Mouse (Mus musculus) C2C12 (cell line): ENCODE data around the gene Ifnar1. TPM values are rescaled to one million over a fixed set of nuclear protein-coding genes. Genes with fewer than 3 reads are reported as not detected.
"Not testable (repeated sequence)": the region's sequence is repeated elsewhere in the genome, so short reads cannot be mapped to it uniquely, and the experiment has no call there.

Source experiments
- H3K27me3 ChIP-seq: one replicate; pipeline ENCODE4 v1.6.1; 2011; ENCODE audit not compliant: control insufficient read depth, insufficient read depth, insufficient read length
- H3K36me3 ChIP-seq: one replicate; pipeline ENCODE4 v1.6.1; 2011; ENCODE audit not compliant: control insufficient read depth, insufficient read depth
- H3K4me3 ChIP-seq: one replicate; pipeline ENCODE4 v1.5.1; 2011; ENCODE audit warnings: mild to moderate bottlenecking, control low read depth; ENCODE audit not compliant: poor library complexity, insufficient read depth, severe bottlenecking
- H3K79me2 ChIP-seq: one replicate; pipeline ENCODE4 v1.6.1; 2011; ENCODE audit not compliant: control insufficient read depth, insufficient read depth
- H3K79me3 ChIP-seq: one replicate; pipeline ENCODE4 v1.6.1; 2011; ENCODE audit warnings: low read depth, control low read depth
- H3ac ChIP-seq: one replicate; pipeline ENCODE3; 2011; ENCODE audit warnings: low read depth; ENCODE audit not compliant: control insufficient read depth, insufficient read length
- CEBPB ChIP-seq: IDR thresholded peaks from one replicate; pipeline ENCODE4 v1.6.1; 2011; ENCODE audit warnings: low read depth, mild to moderate bottlenecking, control low read depth, moderate library complexity
- CTCF ChIP-seq: IDR thresholded peaks from one replicate; pipeline ENCODE4 v1.5.1; 2011; ENCODE audit not compliant: control insufficient read depth, insufficient read depth, insufficient read length
- FOSL1 ChIP-seq: IDR thresholded peaks from one replicate; pipeline ENCODE4 v1.8.0; 2011; ENCODE audit warnings: mild to moderate bottlenecking, low read length; ENCODE audit not compliant: poor library complexity, insufficient read depth, severe bottlenecking
- MAX ChIP-seq: IDR thresholded peaks from one replicate; pipeline ENCODE4 v1.6.1; 2011; ENCODE audit warnings: mild to moderate bottlenecking, control low read depth
- MYOD1 ChIP-seq: IDR thresholded peaks from one replicate; pipeline ENCODE4 v1.6.1; 2011; ENCODE audit warnings: low read depth; ENCODE audit not compliant: control insufficient read depth, insufficient read length
- MYOG ChIP-seq: IDR thresholded peaks from one replicate; pipeline ENCODE4 v1.6.1; 2011; ENCODE audit not compliant: control insufficient read depth, insufficient read length; ENCODE audit errors: extremely low read depth
- USF1 ChIP-seq: IDR thresholded peaks from one replicate; pipeline ENCODE4 v1.6.1; 2011; ENCODE audit warnings: low read depth, mild to moderate bottlenecking, control low read depth, moderate library complexity
- long read RNA-seq, 2 experiments: library from polyadenylated mRNA; unstranded; transcript quantifications; one replicate each; pipeline ENCODE4 v2.0.0; 2019 to 2020
- polyA plus RNA-seq: library from polyadenylated mRNA; unstranded; fragments of >200 nt; fragmentation: generic; extraction: Trizol; gene quantifications from one replicate; pipeline ENCODE4 v1.2.1, GENCODE M21; 2012; ENCODE audit warnings: missing spikeins

Ifnar1 gene
- polyA plus RNA-seq = 18.1 TPM
- long read RNA-seq, experiment 1, transcript Ifnar1-201 (11 exons, 3,909 nt) = major isoform, 12 of 21 reads
- long read RNA-seq, experiment 1, partial matches to known transcripts = 1 of 21 reads
- long read RNA-seq, experiment 1, other reads (novel, unspliced or antisense) = 6 of 21 reads
- long read RNA-seq, experiment 2, transcript Ifnar1-201 (11 exons, 3,909 nt) = major isoform, 174 of 207 reads
- long read RNA-seq, experiment 2, transcript Ifnar1-202 (12 exons, 2,771 nt) = minor isoform, 8 of 207 reads
- long read RNA-seq, experiment 2, partial matches to known transcripts = 3 of 207 reads
- long read RNA-seq, experiment 2, other reads (novel, unspliced or antisense) = 21 of 207 reads

GRCm38 (mm10) chr16:91484808-91485700 is at the start of gene Ifnar1:
Gene Ifnar1 (plus strand): TSS chr16:91485238.
- Histone ChIP-seq H3K27me3 (no peaks in the 10 kb centered on the region), H3K4me3 (peak within 1 kb of the TSS; percentile 59), H3K79me3 (peaks cover 19% of the 10 kb centered on the region), H3ac (peak within 1 kb of the TSS; percentile 93), H3K79me2 (peaks cover 33% of the 10 kb centered on the region), H3K36me3 (peaks cover 12% of the 10 kb centered on the region)
- TF ChIP-seq MAX (peak; percentile 76), CEBPB (no peak)

- Histone ChIP-seq H3K79me3 (no peaks in the 10 kb centered on the region), H3K79me2 (no peaks in the 10 kb centered on the region), H3ac (no peak overlapping the region), H3K4me3 (no peak overlapping the region), H3K36me3 (no peaks in the 10 kb centered on the region), H3K27me3 (peaks cover 22% of the 10 kb centered on the region)
- TF ChIP-seq CTCF (no peak), MYOD1 (no peak), FOSL1 (no peak), MAX (no peak)
Observed at GRCm38 (mm10) chr16:91438081-91438480, 47.0 kb upstream of the Ifnar1 start.

GRCm38 (mm10) chr16:91438599-91438998 is 46.4 kb upstream of the Ifnar1 start:
- H3K79me3 ChIP-seq, H3K79me2 ChIP-seq, H3K36me3 ChIP-seq: not testable (repeated sequence)

GRCm38 (mm10) chr16:91441366-91441765 is 43.7 kb upstream of the Ifnar1 start:
- Histone ChIP-seq H3K79me3 (no peaks in the 10 kb centered on the region), H3K36me3 (no peaks in the 10 kb centered on the region), H3ac (no peak overlapping the region), H3K27me3 (peaks cover 19% of the 10 kb centered on the region), H3K79me2 (no peaks in the 10 kb centered on the region), H3K4me3 (no peak overlapping the region)
- TF ChIP-seq CTCF (no peak), USF1 (peak; percentile 42)

More at GRCm38 (mm10) chr16:91438599-91438998, 46.4 kb upstream of the Ifnar1 start:
- H3ac ChIP-seq, H3K4me3 ChIP-seq: not testable (repeated sequence)
- peaks cover 19% of the 10 kb centered on the region for H3K27me3 ChIP-seq

- TF ChIP-seq MYOG = no peak
- TF ChIP-seq CEBPB = no peak
- TF ChIP-seq MYOD1 = no peak
- TF ChIP-seq CTCF = no peak
- TF ChIP-seq MAX = no peak
- TF ChIP-seq FOSL1 = no peak
- no peak for TF ChIP-seq USF1
- H3K36me3 ChIP-seq = no peaks in the 10 kb centered on the region
- H3K27me3 ChIP-seq = peaks cover 19% of the 10 kb centered on the region
- no peaks in the 10 kb centered on the region for H3K79me2 ChIP-seq
- H3K4me3 ChIP-seq = no peak overlapping the region
- no peak overlapping the region for H3ac ChIP-seq
- H3K79me3 ChIP-seq = no peaks in the 10 kb centered on the region
Observed at GRCm38 (mm10) chr16:91441811-91442240, 43.2 kb upstream of the Ifnar1 start.

GRCm38 (mm10) chr16:91442446-91442845 is 42.6 kb upstream of the Ifnar1 start:
- no peak overlapping the region for H3K4me3 ChIP-seq
- H3ac ChIP-seq = no peak overlapping the region
- H3K27me3 ChIP-seq = peaks cover 19% of the 10 kb centered on the region
- no peaks in the 10 kb centered on the region for H3K79me3 ChIP-seq
- no peaks in the 10 kb centered on the region for H3K79me2 ChIP-seq
- no peaks in the 10 kb centered on the region for H3K36me3 ChIP-seq
- no peak for TF ChIP-seq MYOD1
- TF ChIP-seq MYOG = no peak
- TF ChIP-seq MAX = no peak
- TF ChIP-seq FOSL1 = no peak
- no peak for TF ChIP-seq USF1
- TF ChIP-seq CEBPB = no peak
- TF ChIP-seq CTCF = no peak
